Mouse (Mus musculus): Measurements from ENCODE around the gene Cd38. TPM values are rescaled to one million over a fixed set of nuclear protein-coding genes. Genes with fewer than 3 reads are reported as not detected.
"Not testable (repeated sequence)": the region's sequence is repeated elsewhere in the genome, so short reads cannot be mapped to it uniquely, and the experiment has no call there.

Gene Cd38
- polyA plus RNA-seq, 1 experiment from 2014 or later: 1.6 TPM

- CTCF ChIA-PET: interaction anchor here (1.5 kb wide), 1 partner anchor 20 kb away, joined by 4 read pairs; no protein-coding TSS in a partner anchor
- POLR2A ChIA-PET: no interaction called here
- no peak for TF ChIP-seq CTCF (IDR thresholded peaks at IDR 0.05)
- ATAC-seq (no peak), DNase-seq (ENCODE audit: low read depth, low spot score) (no peak)
- H3K27me3 ChIP-seq: no peaks in the 10 kb centered on the region
- in situ Hi-C loops (cut with MboI; ENCODE audit: low pct_unique_long_range_greater_than_20kb): no loop called here
These were observed 4.3 kb downstream of the Cd38 start for GRCm38 (mm10) chr5:43872652-43873051.

- CTCF ChIA-PET: no interaction called here
- no peak for TF ChIP-seq CTCF (IDR thresholded peaks at IDR 0.05)
- no peak for ATAC-seq
- POLR2A ChIA-PET: no interaction called here
- no peak for DNase-seq (ENCODE audit: low read depth, low spot score)
- peaks cover 4% of the 10 kb centered on the region for H3K27me3 ChIP-seq
- in situ Hi-C loops (cut with MboI; ENCODE audit: low pct_unique_long_range_greater_than_20kb): loop anchor here (25.0 kb wide), 1 partner anchor 1555 kb away; no protein-coding TSS in a partner anchor
These were observed 13.7 kb downstream of the Cd38 start for GRCm38 (mm10) chr5:43882034-43882433.

DNA sequence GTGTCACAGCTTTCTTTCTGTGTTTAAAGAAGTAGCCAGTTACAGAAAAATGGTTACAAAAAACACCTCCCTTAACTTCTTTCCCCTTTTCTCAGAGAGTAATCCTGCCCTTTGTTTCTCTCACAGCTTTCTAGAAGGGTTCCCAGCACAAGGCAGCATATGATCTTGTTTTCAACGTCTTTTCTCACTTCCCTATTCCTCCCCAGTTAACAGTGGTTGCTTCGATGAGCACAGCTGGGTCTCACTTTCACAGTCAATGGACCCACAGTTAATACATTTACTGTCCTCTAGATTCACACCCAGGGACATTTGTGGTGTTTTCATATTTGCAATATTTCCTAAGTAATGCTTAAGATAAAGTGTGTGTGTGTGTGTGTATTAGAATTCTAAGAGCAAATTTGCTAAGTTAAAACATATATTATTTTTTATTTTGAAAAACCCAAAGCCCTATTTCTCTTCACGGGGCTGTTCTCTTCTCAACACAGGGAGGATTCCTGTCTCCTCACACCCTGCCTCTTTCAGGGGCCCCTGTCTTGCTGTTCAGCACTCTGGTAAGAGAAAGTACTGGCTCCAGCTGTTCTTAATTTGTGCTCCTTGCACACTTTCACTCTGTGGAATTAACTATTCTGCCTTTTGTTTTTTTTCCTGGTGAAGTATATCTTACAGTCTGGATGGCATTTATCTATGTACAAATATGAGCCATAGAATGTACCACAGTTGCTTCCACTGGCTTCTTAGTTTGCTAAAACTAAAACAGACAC lies 16.9 kb downstream of the Cd38 start:
- ChIA-PET POLR2A (no interaction called here), CTCF (interaction anchor here (1.4 kb wide), 1 partner anchor 8 kb away, joined by 3 read pairs; no protein-coding TSS in a partner anchor)
- no peak for DNase-seq (ENCODE audit: low read depth, low spot score)
- TF ChIP-seq CTCF (IDR thresholded peaks at IDR 0.05): no peak
- ATAC-seq: no peak
- peaks cover 7% of the 10 kb centered on the region for H3K27me3 ChIP-seq
- in situ Hi-C loops (cut with MboI; ENCODE audit: low pct_unique_long_range_greater_than_20kb): loop anchor here (25.0 kb wide), 1 partner anchor 1552 kb away; no protein-coding TSS in a partner anchor

GRCm38 (mm10) chr5:43892386-43892785 lies 24.0 kb downstream of the Cd38 start:
- peaks cover 12% of the 10 kb centered on the region for H3K27me3 ChIP-seq
- ChIA-PET POLR2A (interaction anchor here (0.6 to 0.7 kb wide), 2 partner anchors 22 to 1403 kb away, joined by 3 to 5 read pairs; no protein-coding TSS in a partner anchor), CTCF (interaction anchor here (0.7 to 6.6 kb wide), 25 partner anchors 9 to 275 kb away, joined by 3 to 53 read pairs (median 4); partner anchors contain the start of gene Cd38)
- in situ Hi-C loops (cut with MboI; ENCODE audit: low pct_unique_long_range_greater_than_20kb): loop anchor here (5.0 to 25.0 kb wide), 2 partner anchors 100 to 1545 kb away; no protein-coding TSS in a partner anchor
- ATAC-seq (peak; percentile 45), DNase-seq (ENCODE audit: low read depth, low spot score) (no peak)
- TF ChIP-seq CTCF (IDR thresholded peaks at IDR 0.05): peak; percentile 78

- DNase-seq (ENCODE audit: low read depth, low spot score) (peak; percentile 38), ATAC-seq (peak; percentile 87)
- peak; percentile 83 for TF ChIP-seq CTCF (IDR thresholded peaks at IDR 0.05)
- POLR2A ChIA-PET: no interaction called here
- in situ Hi-C loops (cut with MboI; ENCODE audit: low pct_unique_long_range_greater_than_20kb): loop anchor here (5.0 to 25.0 kb wide), 2 partner anchors 98 to 1543 kb away; no protein-coding TSS in a partner anchor
- CTCF ChIA-PET: interaction anchor here (0.7 to 6.6 kb wide), 19 partner anchors 10 to 374 kb away, joined by 3 to 53 read pairs (median 4); partner anchors contain the start of genes Cd38 and Fgfbp1
- H3K27me3 ChIP-seq: peaks cover 12% of the 10 kb centered on the region
These were observed 25.8 kb downstream of the Cd38 start for GRCm38 (mm10) chr5:43894113-43894512.

DNA sequence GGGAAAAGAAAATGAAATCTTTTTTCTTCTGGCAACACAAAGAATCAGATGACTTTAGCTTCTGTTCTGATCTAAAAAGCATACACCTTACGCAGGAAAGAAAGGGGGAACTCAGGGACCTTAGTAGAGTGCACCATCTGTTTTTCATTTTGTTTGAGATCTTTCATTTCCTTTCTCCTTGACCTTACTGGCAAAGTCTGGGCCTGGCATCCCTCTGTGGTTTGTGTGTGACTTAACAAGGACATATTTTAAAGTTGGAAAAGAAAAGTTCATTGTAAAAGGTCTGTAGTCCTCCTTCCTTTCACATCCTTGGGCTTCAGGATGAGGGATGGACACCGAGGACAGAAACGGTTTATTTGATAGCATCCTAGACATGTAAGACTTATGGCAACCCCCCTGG lies 27.6 kb downstream of the Cd38 start:
- no peak for TF ChIP-seq CTCF (IDR thresholded peaks at IDR 0.05)
- in situ Hi-C loops (cut with MboI; ENCODE audit: low pct_unique_long_range_greater_than_20kb): loop anchor here (25.0 kb wide), 1 partner anchor 1541 kb away; no protein-coding TSS in a partner anchor
- H3K27me3 ChIP-seq: peaks cover 3% of the 10 kb centered on the region
- ATAC-seq: no peak
- ChIA-PET CTCF (interaction anchor here (5.6 to 6.6 kb wide), 2 partner anchors 26 to 94 kb away, joined by 46 to 53 read pairs; no protein-coding TSS in a partner anchor), POLR2A (interaction anchor here (0.6 kb wide), 1 partner anchor 27 kb away, joined by 4 read pairs; no protein-coding TSS in a partner anchor)
- no peak for DNase-seq (ENCODE audit: low read depth, low spot score)

DNA sequence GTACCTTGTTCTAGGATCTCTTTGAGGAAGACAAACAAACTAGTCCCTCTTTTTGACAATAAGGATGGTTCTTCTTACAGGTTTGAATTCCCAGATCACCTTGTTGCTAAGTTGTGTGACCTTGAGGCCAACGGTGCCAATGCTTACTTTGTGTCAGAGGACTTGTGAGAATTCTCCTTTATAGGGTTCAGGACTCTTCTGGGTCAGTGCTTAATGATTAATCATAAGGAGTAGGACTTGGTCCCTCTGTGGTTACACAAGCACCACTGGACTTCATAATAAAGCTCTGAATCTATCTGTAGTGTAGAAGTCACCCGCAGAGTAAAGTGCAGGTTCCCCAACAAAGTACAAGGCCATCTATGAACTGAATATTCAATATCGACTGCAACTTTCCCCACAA lies 36.3 kb downstream of the Cd38 start:
- in situ Hi-C loops (cut with MboI; ENCODE audit: low pct_unique_long_range_greater_than_20kb): no loop called here
- CTCF ChIA-PET: interaction anchor here (0.8 to 2.4 kb wide), 3 partner anchors 12 to 86 kb away, joined by 3 to 7 read pairs (median 3); no protein-coding TSS in a partner anchor
- DNase-seq (ENCODE audit: low read depth, low spot score) (no peak), ATAC-seq (no peak)
- H3K27me3 ChIP-seq: peaks cover 7% of the 10 kb centered on the region
- POLR2A ChIA-PET: no interaction called here
- no peak for TF ChIP-seq CTCF (IDR thresholded peaks at IDR 0.05)

GRCm38 (mm10) chr5:43909213-43909612 lies 40.9 kb downstream of the Cd38 start:
- TF ChIP-seq CTCF (IDR thresholded peaks at IDR 0.05): no peak
- peaks cover 8% of the 10 kb centered on the region for H3K27me3 ChIP-seq
- in situ Hi-C loops (cut with MboI; ENCODE audit: low pct_unique_long_range_greater_than_20kb): no loop called here
- CTCF ChIA-PET: interaction anchor here (2.0 to 4.0 kb wide), 2 partner anchors 8 to 16 kb away, joined by 6 to 15 read pairs; no protein-coding TSS in a partner anchor
- POLR2A ChIA-PET: no interaction called here
- DNase-seq (ENCODE audit: low read depth, low spot score) (no peak), ATAC-seq (no peak)

DNA sequence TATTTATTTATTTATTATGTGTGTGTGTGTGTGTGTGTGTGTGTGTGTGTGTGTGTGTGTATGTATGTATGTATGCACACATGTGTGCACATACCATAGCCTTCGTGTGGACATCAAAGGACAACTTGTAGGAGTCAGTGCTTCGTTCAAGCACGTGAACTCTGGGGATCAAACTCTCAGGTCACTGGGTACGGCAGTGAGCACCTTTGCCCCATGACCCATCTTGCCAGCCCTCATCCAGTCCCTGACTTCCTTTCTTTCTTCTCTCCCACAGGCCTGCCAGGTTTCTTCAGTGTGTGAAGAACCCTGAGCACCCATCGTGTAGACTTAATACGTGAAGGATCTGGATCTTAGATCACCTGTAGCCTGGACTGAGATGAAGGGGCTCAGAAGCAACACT lies 41.7 kb downstream of the Cd38 start:
- DNase-seq (ENCODE audit: low read depth, low spot score) (no peak), ATAC-seq (no peak)
- H3K27me3 ChIP-seq: peaks cover 5% of the 10 kb centered on the region
- POLR2A ChIA-PET: no interaction called here
- CTCF ChIA-PET: interaction anchor here (1.2 to 1.6 kb wide), 2 partner anchors 18 to 85 kb away, joined by 3 to 4 read pairs; no protein-coding TSS in a partner anchor
- no peak for TF ChIP-seq CTCF (IDR thresholded peaks at IDR 0.05)
- in situ Hi-C loops (cut with MboI; ENCODE audit: low pct_unique_long_range_greater_than_20kb): no loop called here

DNA sequence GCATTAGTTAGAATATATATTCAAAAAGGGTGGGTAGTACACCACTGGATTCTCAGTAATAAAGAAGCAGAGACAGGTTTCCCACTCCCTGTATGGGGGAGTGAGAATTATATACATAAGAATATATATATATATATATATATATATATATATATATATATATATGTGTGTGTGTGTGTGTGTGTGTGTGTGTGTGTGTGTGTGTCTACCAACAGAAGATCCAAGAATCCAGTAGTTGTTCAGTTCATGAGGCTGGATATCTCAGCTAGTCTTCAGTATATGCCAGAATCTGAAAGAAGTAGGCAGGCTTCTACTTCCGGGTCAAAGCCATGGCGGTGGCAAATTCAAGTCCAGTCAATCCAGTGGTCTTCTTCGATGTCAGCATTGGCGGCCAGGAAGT lies 44.5 kb downstream of the Cd38 start, which contains the start of gene Gm7879:
TSS of gene Gm7879 (plus strand) at position 301 of the 400 bp plus-strand sequence.
- H3K27me3 ChIP-seq; DNase-seq (ENCODE audit: low read depth, low spot score); POLR2A ChIA-PET; in situ Hi-C loops (cut with MboI; ENCODE audit: low pct_unique_long_range_greater_than_20kb); ATAC-seq; CTCF ChIA-PET: not testable (repeated sequence)

Data from Patski (cell line).